Mouse (Mus musculus): ENCODE measurements at regions not wholly inside any gene's neighbourhood (a gene's known extent, or its start where the extent isn't known, plus 50 kb on each side); places are given as distances from the start of the nearest gene placed in this dataset.

- no peak overlapping the region for H3K4me3 ChIP-seq (replicated peaks; ENCODE audit: control insufficient read depth, low read depth, low read length)
- H3K27ac ChIP-seq (ENCODE audit: control insufficient read depth, insufficient read depth, low read depth, low read length, poor library complexity), result no peak overlapping the region
- TF ChIP-seq POLR2A (IDR thresholded peaks at IDR 0.05; ENCODE audit: borderline replicate concordance, control insufficient read depth, low read depth, low read length) (no peak), CTCF (IDR thresholded peaks at IDR 0.05; ENCODE audit: control insufficient read depth, insufficient read depth, low read length) (no peak)
- H3K4me1 ChIP-seq (ENCODE audit: control insufficient read depth, insufficient read depth, low read length), result no peaks in the 10 kb centered on the region
- WGBS, result 81% methylated on average over 5 of the region's 5 CpGs
Measured at GRCm38 (mm10) chr4:88998286-88998685, 118.3 kb upstream of the Ifne start.

GRCm38 (mm10) chr4:88995129-88995919 is 115.3 kb upstream of the Ifne start:
- WGBS, result 44% methylated on average over 5 of the region's 5 CpGs
- TF ChIP-seq CTCF (IDR thresholded peaks at IDR 0.05; ENCODE audit: control insufficient read depth, insufficient read depth, low read length), result no peak
- TF ChIP-seq POLR2A (IDR thresholded peaks at IDR 0.05; ENCODE audit: borderline replicate concordance, control insufficient read depth, low read depth, low read length), result no peak
- H3K27ac ChIP-seq (ENCODE audit: control insufficient read depth, insufficient read depth, low read depth, low read length, poor library complexity), result no peak overlapping the region
- no peak overlapping the region for H3K4me3 ChIP-seq (replicated peaks; ENCODE audit: control insufficient read depth, low read depth, low read length)
- H3K4me1 ChIP-seq (ENCODE audit: control insufficient read depth, insufficient read depth, low read length), result no peaks in the 10 kb centered on the region

DNA sequence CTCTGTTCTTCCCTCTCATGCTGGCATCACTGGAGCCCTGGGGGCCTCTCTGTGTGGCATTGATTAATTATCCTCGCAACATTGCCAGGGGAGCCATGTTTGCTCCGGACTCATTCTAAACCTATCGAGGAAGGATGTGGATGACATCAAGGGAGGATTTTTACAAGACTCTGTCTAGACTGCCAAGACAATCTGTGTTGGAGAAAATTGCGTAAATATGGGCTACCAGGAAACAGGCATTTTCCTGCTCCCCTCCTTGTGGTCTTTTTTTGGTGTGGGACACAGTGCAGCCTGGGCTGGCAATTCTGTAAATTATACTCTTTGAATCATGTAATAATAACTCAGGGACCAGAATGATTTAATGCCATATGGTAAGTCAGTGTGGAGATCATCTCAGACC is 114.5 kb upstream of the Ifne start:
- 24% methylated on average over 4 of the region's 4 CpGs for WGBS
- TF ChIP-seq POLR2A (IDR thresholded peaks at IDR 0.05; ENCODE audit: borderline replicate concordance, control insufficient read depth, low read depth, low read length) (no peak), CTCF (IDR thresholded peaks at IDR 0.05; ENCODE audit: control insufficient read depth, insufficient read depth, low read length) (no peak)
- H3K4me3 ChIP-seq (replicated peaks; ENCODE audit: control insufficient read depth, low read depth, low read length), result no peak overlapping the region
- no peak overlapping the region for H3K27ac ChIP-seq (ENCODE audit: control insufficient read depth, insufficient read depth, low read depth, low read length, poor library complexity)
- no peaks in the 10 kb centered on the region for H3K4me1 ChIP-seq (ENCODE audit: control insufficient read depth, insufficient read depth, low read length)

GRCm38 (mm10) chr4:88992498-88992897 is 112.5 kb upstream of the Ifne start:
- Histone ChIP-seq H3K4me3 (replicated peaks; ENCODE audit: control insufficient read depth, low read depth, low read length) (no peak overlapping the region), H3K27ac (ENCODE audit: control insufficient read depth, insufficient read depth, low read depth, low read length, poor library complexity) (no peak overlapping the region), H3K4me1 (ENCODE audit: control insufficient read depth, insufficient read depth, low read length) (no peaks in the 10 kb centered on the region)
- TF ChIP-seq POLR2A (IDR thresholded peaks at IDR 0.05; ENCODE audit: borderline replicate concordance, control insufficient read depth, low read depth, low read length), result no peak
- TF ChIP-seq CTCF (IDR thresholded peaks at IDR 0.05; ENCODE audit: control insufficient read depth, insufficient read depth, low read length), result no peak
- 80% methylated on average over 2 of the region's 2 CpGs for WGBS

GRCm38 (mm10) chr4:88988363-88988762 is 108.4 kb upstream of the Ifne start:
- WGBS, result 77% methylated on average over 4 of the region's 4 CpGs
- no peak for TF ChIP-seq POLR2A (IDR thresholded peaks at IDR 0.05; ENCODE audit: borderline replicate concordance, control insufficient read depth, low read depth, low read length)
- TF ChIP-seq CTCF (IDR thresholded peaks at IDR 0.05; ENCODE audit: control insufficient read depth, insufficient read depth, low read length), result no peak
- H3K27ac ChIP-seq (ENCODE audit: control insufficient read depth, insufficient read depth, low read depth, low read length, poor library complexity), result no peak overlapping the region
- H3K4me3 ChIP-seq (replicated peaks; ENCODE audit: control insufficient read depth, low read depth, low read length), result no peak overlapping the region
- no peaks in the 10 kb centered on the region for H3K4me1 ChIP-seq (ENCODE audit: control insufficient read depth, insufficient read depth, low read length)

DNA sequence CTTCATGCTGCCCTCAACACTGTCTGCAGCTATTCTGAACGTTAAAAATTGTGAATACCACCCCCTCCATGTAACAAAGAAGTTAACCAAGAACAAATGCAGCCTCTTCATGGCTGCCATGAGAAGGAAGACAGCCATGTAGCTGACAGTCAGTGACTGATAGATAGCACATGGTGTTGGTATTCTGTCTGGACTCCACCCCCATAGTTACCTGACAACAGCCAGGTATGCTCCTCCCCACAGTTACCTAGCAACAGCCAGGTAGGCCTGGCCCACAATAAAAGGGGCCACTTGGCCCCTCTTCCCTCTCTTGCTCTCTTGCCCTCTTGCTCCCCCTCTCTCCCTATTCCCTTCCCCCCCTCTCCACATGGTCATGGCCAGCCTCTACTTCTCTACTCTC is 107.1 kb upstream of the Ifne start:
- Histone ChIP-seq H3K4me3 (replicated peaks; ENCODE audit: control insufficient read depth, low read depth, low read length) (no peak overlapping the region), H3K4me1 (ENCODE audit: control insufficient read depth, insufficient read depth, low read length) (no peaks in the 10 kb centered on the region), H3K27ac (ENCODE audit: control insufficient read depth, insufficient read depth, low read depth, low read length, poor library complexity) (no peak overlapping the region)
- TF ChIP-seq POLR2A (IDR thresholded peaks at IDR 0.05; ENCODE audit: borderline replicate concordance, control insufficient read depth, low read depth, low read length), result no peak
- no peak for TF ChIP-seq CTCF (IDR thresholded peaks at IDR 0.05; ENCODE audit: control insufficient read depth, insufficient read depth, low read length)
- 64% methylated on average over 1 of the region's 1 CpGs for WGBS

- TF ChIP-seq POLR2A (IDR thresholded peaks at IDR 0.05; ENCODE audit: borderline replicate concordance, control insufficient read depth, low read depth, low read length), result no peak
- TF ChIP-seq CTCF (IDR thresholded peaks at IDR 0.05; ENCODE audit: control insufficient read depth, insufficient read depth, low read length), result no peak
- Histone ChIP-seq H3K4me3 (replicated peaks; ENCODE audit: control insufficient read depth, low read depth, low read length) (no peak overlapping the region), H3K4me1 (ENCODE audit: control insufficient read depth, insufficient read depth, low read length) (no peaks in the 10 kb centered on the region), H3K27ac (ENCODE audit: control insufficient read depth, insufficient read depth, low read depth, low read length, poor library complexity) (no peak overlapping the region)
- 4% methylated on average over 3 of the region's 3 CpGs for WGBS
Measured at GRCm38 (mm10) chr4:88982457-88982856, 102.5 kb upstream of the Ifne start.

DNA sequence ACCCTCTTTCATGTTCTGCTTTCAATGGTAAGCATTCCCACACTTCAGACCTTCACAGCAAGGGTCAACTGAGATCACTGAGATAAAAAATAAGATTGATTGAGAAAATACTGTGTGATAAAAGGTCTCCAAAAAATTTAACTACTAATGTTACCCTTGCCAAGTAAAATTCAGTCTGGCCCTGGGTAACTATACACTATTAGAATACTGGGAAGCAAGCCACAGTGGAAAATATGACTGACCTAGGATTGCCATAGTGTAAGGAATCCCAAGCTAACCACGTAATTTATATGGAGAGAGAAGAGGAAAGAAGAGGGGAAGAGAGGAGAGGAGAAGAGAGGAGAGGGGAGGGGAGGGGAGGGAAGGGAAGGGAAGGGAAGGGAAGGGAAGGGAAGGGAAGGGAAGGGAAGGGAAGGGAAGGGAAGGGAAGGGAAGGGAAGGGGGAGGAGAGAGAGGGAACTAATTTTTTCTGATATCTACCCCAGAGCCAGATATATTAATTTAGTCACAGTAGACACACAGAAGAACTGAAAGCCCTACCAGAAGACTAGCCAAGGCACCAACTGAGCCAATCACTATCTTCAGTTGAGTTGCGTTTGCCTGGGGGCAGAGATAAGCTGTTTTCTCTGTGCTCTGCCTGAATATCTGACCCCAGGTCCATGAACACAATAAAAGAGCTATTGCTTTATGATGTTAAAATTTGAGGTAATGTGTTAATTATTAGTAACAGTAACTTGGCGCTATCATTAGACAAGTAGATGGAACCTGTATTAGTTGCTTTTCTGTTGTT is 97.3 kb upstream of the Ifne start:
- no peak overlapping the region for H3K27ac ChIP-seq (ENCODE audit: control insufficient read depth, insufficient read depth, low read depth, low read length, poor library complexity)
- 75% methylated on average over 3 of the region's 3 CpGs for WGBS
- TF ChIP-seq CTCF (IDR thresholded peaks at IDR 0.05; ENCODE audit: control insufficient read depth, insufficient read depth, low read length), result no peak
- TF ChIP-seq POLR2A (IDR thresholded peaks at IDR 0.05; ENCODE audit: borderline replicate concordance, control insufficient read depth, low read depth, low read length), result no peak
- H3K4me3 ChIP-seq (replicated peaks; ENCODE audit: control insufficient read depth, low read depth, low read length), result no peak overlapping the region
- no peaks in the 10 kb centered on the region for H3K4me1 ChIP-seq (ENCODE audit: control insufficient read depth, insufficient read depth, low read length)
